Mouse (Mus musculus): ENCODE measurements at regions not wholly inside any gene's neighbourhood (a gene's known extent, or its start where the extent isn't known, plus 50 kb on each side); places are given as distances from the start of the nearest gene placed in this dataset.

DNA sequence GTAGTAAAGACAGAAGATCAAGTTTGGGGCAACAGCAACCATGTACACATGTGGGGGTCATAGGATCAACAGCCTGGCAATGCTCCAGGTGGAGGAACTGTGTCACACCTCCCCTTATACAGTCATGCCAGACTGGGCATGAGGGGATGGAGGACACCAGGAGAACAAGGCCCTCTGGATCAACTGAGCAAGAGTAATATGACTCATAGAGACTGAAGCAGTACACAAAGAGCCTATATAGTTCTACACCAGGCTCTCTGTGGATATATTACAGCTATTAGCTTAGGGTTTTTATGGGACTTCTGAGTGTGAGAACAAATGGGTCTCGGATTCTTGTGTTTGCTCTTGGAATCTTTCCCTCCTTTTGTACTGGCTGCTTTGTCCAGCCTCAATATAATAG lies 57.9 kb upstream of the Ifngr1 start:
- no peak for DNase-seq (ENCODE audit: low spot score in 2 of 2)

All from adrenal gland, adult 18-20 months (tissue).